Mouse (Mus musculus): Measurements from ENCODE around the gene Hist1h2bm.
"Not testable (repeated sequence)": the region's sequence is repeated elsewhere in the genome, so short reads cannot be mapped to it uniquely, and the experiment has no call there.

- not testable (repeated sequence) for TF ChIP-seq EP300, POLR2A (IDR thresholded peaks at IDR 0.05; ENCODE audit: insufficient read depth, low read depth, low read length)
- TF ChIP-seq CTCF (IDR thresholded peaks at IDR 0.05): peak; percentile 8; the same call in 1 of the 2 replicates
Measured at GRCm38 (mm10) chr13:21721107-21721756, 612 bp upstream of the Hist1h2bm start.
